Mouse (Mus musculus) cerebellum, postnatal 14 days (tissue): Measurements from ENCODE around the gene Tcf25.

Experiments
- DNase-seq, 2 experiments: peaks; one replicate each; pipeline ENCODE4 v3.0.0; 2021; ENCODE audit warnings: mixed read lengths in 2 of 2

The Tcf25 gene

DNA sequence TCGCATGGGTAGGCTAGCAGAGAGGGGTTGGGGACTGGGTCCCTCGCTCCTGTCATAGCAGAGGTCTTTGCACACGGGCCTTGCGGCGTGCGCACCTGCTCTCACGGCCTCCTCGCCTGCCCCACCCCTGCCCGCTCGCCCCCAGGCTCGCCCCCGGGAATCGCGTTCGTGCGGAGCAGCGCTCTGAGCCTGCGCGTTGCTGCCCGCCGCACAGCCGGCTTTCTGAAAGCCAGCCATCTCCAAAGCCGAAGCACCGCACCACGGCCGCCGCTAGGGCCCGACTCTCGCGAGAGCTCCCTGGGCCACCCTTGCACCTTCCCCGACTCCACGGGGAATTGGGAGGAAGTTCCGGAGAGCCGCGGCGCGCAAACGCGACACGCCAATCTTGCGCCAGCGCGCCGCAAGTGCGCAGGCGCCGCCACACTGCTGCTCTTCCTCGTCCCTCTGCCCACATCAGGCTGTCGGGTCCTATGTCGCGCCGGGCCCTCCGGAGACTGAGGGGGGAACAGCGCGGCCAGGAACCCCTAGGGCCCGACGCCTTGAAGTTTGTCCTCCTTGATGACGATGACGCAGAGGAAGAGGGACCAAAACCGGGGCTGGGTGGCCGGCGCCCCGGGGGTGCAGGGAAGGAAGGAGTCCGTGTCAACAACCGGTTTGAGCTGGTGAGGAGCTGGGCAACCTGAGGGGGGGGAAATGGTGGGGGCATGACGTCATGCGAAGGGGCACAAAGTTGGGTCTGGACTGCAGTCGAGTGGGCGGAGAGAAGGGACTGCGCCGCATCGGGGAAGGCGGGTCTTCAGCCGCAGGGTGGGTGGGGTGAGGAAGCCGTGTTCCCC, at the start of gene Tcf25:
Tcf25 (plus strand) TSS at position 351 of the 836 bp plus-strand sequence.
- peak; percentile 97 to 98 for DNase-seq

DNA sequence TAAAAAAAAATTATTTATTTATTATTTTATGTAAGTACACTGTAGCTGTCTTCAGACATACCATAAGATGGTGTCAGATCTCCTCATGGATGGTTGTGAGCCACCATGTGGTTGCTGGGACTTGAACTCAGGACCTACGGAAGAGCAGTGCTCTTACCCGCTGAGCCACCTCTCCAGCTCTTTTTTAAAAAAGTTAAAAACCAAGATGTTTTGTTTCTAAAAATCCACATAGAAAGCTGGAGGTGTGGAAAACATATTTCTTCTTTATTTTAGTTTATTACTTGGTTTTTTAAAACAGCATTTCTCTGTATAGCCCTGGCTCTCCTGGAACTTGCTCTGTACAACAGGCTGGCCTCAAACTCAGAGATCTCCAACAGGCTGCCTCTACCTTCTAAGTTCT, 45.0 kb upstream of the Tcf25 start:
- no peak for DNase-seq

DNA sequence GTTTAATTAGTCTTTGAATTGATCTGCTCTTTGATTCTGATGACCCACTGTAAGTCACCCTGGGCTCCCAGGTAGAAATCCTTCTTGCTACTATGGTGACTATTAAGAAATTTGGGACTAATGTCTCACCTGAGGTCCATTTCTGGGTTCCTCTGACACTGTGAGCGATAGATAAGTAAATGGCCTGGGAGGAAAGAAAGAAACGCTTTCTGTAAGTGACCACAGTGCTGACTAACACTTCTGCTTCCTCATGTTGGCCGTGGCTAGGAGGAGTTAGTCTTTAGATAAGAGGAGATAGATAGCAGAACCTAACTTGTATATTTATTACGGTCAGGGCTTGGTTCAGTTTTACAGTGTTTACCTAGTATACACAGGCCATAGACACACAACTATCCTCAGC, 44.2 kb upstream of the Tcf25 start:
- DNase-seq = no peak

DNA sequence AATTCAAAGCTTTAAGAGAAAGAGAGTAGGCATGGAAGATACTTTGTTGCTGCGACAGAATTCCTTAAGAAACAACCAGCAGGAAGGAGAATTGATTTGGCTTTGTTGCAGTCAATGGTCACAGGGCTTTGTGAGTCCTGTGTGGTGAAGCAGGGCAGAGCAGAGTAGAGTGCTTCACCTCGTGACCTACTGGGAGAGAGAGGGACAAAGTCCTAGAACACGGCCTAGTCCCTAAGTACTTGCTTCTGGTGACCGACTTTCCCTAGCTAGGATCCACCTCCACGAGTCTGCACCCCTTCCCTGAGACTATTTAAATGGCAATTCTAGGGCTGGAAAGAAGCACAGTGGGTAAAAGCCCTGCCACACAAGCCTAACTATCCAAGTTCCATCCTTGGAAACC, 43.6 kb upstream of the Tcf25 start:
- no peak for DNase-seq

DNA sequence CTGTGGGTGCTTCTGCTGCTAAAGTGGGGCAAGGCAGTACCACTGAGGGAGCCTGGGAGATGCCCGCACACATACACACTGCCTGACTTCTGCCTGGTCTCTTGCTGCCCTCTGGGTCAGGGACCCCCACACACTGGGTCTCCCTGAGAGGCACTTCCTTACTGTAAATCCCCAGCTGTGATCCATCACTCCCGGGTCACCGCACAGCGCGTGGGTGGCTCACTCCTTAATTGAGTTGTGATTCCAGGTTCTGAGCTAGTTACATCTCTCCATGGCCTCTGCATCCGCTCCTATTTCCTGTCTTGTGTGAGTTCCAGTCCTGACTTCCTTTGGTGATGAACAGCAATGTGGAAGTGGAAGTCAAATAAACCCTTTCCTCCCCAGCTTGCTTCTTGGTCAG, 42.9 kb upstream of the Tcf25 start:
- no peak for DNase-seq

DNA sequence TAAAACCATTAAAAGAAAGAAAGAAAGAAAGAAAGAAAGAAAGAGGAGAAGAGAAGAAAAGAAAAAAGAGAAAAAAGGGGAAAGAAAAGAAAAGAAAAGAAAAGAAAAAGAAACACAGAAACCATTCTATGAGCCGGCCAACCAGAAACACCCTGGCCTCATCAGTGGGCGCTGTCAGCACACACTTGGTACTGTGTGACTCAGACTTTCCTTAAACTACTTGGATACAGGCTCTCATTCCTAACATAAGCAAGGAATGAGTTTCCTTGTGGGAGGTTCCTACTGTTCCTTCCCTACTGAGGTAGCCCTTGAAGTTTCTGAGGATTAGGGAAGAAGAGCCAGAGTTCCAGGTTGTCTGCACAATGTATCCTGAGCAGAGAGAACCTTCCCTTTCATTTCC, 42.3 kb upstream of the Tcf25 start:
- no peak for DNase-seq

DNA sequence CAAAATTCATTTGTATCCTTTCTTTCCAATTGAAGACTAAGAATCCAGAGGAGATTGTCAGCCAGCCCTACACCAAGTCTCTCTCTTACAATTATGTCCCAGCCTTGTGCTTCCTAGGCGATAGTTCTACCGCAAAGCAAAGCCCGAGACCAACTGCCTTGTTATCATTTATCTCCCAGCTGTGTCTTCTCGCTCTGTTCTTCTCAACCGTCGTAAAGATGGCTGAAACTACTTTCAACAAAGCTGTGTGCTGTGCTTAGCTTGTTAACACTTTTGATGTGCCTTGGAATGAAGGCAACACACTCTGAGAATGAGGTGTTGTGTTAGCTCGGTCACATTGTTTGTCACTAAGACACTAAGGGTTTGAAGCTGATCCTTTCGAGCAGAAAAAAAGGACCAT, 41.7 kb upstream of the Tcf25 start:
- DNase-seq = no peak

DNA sequence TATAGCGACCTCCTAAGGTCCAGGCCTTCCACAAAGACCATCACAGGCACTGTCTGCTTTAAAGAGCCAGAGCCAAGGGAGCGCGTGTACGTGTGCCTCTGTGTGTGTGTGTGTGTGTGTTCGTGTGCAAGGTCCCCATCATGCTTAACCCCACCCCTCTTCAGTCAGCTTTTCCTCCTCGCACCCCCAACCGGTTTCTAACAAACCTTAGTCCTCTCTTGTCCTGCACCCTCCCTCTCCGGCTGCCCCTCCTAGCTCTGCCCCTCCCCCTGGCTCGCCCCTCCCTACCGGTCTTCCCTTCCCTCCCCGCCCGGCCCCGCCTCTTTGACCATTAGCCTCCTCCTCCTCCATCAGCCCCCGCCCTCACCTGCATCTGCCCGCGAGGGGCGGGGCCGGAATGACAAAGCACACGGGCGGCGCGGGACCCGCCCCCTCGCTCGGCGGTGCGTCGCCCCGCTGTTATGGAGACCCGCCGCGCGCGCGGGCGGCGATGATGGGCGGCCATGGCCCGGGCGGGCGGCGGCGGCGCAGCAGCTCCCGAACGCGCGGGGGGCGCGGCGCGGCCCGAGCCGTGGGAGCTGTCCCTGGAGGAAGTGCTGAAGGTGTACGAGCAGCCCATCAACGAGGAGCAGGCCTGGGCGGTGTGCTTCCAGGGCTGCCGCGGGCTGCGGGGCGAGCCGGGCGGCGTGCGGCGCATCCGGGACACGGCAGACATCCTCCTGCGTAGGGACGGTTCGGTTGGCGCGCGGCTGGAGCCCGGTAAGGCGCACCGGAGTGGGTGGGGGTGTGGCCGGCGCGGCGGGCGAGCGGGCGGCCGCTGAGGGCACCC, 41.1 kb upstream of the Tcf25 start, which contains the start of gene Spire2:
Spire2 (plus strand) TSS at position 452 of the 829 bp plus-strand sequence.
- peak; percentile 86 for DNase-seq

DNA sequence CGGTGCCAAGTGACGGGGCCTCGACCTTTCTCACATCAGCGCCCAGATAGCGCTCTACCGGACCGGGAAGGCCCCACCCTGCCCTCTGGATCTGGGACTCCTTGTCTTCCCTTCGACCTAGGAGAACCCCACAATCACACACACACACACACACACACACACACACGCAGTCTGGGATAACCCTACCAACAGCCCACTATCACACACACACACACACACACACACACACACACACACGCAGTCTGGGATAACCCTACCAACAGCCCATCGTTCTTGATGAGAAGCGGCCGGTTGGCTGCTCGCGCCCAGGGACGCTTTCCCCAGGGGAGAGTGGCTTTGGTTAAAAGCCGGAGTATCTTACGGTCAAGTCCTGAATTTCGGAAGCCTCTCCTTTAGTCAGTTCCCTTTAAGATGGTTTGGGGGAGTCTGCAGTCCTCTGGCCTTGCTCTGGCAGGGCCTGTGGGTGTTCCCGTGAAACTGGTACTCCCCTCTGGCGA, 40.4 kb upstream of the Tcf25 start:
- DNase-seq = peak in 1 of 2 experiments; percentile 59

DNA sequence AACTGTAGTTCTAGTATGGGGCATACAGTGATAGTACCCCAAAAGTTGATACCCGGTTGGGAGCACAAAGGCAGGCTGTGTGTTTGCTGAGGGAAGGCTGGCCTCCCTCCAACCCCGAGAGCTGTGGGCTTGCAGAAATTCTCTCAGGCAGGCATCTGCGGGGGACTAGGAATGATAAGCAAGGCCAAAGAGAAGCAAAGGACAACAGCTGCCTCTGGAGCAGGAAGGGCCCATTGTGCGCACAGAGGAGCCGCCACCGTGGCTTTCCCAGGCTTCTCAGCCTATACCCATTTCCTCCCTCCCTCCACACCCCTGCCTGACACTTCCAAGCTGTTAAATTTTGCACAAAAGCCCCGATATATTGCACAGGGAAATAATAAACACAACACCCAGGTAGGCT, 39.7 kb upstream of the Tcf25 start:
- peak; percentile 25 to 35 for DNase-seq

DNA sequence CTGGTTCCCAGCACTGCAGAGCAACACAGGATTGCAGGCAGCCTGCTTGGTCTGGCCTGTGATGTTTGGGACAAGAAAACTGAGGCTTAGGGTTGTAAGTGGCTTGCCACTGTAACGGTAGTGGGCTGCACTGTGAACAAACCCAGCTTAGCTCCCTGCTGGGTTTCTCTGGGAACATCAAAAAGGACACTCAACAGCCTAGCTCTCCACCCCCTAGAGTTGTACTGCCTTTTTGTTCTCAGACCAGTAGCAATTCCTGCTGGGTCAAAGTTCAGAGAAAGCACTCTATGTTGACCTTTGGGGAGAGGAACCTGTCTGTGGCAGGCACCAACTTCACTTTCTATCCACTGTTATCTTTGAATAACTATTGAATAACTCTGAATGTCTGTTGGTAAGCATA, 39.1 kb upstream of the Tcf25 start:
- DNase-seq = no peak

DNA sequence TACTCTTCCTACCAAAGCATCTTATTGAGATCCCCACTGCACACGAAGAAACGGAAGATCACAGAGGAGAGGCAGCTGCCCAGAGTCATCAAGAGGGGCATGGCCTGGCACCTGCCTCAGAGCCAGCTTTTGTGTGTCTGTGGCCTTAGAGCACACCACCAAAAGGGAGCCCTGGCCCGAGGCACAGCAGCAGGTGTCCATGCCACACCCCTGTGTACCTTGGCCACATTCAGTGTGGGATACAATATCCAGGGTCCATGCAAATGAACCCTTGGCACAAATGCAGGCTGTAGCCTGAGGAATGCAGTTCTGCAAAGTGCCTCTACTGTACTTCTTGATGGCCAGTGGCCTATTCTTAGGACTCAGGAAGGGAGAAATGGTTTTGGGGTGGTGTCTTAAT, 36.1 kb upstream of the Tcf25 start:
- DNase-seq = no peak

DNA sequence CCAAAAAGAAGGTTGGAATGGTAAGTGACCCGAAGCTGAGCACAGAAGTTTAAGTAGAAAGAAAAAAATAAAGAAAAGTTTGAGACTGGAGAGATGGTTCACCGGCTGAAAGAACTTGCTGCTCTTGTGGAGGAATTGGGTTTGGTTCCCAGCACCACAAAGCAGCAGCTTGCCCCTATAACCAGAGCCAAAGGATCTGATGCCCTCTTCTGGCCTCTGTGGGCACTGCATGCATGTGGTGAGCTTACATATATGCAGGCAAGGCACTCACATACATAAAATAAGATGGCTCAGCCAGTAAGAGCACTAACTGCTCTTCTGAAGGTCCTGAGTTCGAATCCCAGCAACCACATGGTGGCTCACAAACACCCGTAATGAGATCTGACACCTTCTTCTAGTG, 33.5 kb upstream of the Tcf25 start:
- DNase-seq = peak in 1 of 2 experiments; percentile 31

DNA sequence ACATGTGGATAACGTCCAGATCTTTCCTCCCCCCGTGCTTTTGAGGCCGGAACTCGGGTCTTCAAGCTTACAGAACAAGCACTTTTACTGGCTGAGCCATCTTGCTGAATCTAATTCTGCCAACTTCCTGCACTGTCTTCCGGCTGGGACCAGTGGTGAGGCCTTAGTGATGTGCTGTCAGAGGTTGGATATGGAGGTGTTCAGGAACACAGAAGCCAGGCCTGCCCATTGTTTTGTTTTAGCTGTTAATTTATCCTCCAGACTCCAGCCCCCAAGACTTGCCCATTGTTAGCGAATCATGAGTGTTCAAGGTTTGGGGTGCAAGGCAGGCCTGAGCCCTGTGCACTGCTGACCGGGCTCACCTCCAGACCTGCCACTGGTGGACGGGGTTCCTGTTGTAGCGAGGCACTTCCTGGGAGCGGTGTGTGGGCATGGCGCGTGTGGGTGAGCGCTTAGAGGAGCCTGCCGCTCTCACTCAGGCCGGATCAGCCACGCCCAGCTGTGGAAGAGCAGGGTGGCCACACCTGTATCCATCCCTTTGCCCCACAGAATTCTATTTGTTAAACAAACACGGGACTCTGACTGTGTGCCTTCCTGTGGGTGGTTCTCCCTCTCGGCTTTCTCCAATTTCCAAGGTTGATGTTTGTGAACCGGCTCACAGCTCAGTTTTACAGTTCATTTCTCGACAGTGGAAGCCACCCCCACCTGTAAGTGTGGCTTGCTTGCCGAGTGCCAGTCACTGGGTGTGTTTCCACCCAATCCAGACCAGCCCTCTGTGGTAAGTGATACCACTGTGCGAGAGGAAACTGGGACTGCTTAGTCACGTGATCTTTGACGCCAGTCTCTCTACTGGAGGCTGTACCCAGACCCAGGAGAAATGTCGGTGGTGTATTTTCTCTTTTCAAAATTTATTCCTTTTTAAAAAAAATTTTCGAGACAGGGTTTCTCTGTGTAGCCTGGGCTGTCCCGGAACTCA, 32.2 kb upstream of the Tcf25 start:
- DNase-seq = no peak

DNA sequence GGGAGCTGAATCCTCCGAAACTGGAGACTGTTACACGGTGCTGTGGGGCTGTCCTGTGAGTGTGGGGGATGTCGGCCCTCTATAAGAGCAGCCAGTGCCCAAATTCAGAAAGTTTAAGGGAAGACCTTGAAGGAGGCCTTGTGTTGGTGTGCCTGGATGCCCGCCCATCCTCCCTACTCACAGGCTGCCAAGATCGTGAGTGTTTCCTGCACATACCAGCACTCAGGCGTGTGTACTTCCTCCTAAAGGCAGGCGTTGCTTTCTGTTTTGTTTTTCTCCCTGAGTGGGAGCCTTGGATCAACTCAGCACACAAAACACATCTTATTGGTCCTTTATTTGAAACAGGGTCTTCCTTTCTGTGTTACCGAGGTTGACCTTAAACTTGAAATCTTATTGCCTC, 31.3 kb upstream of the Tcf25 start:
- no peak for DNase-seq

DNA sequence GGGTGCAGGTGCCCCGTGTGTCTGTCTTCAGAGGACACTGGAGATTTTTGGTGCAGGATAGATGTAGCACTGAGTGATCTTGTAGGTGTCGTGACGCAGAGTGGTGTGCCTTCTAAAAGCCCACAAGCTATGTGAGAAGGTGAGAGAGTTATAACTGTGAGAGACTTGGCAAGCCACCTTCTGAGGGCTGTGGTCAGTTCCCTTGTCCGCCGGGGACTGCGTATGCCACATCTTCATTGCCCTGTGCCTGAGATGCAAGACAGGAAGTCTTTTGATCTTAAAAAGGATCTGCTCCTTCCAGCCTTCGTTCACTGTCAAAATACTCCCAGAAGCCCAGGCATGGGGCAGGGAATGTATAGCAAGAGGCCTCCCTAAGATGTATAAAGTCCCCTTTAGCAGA, 30.6 kb upstream of the Tcf25 start:
- DNase-seq = no peak

DNA sequence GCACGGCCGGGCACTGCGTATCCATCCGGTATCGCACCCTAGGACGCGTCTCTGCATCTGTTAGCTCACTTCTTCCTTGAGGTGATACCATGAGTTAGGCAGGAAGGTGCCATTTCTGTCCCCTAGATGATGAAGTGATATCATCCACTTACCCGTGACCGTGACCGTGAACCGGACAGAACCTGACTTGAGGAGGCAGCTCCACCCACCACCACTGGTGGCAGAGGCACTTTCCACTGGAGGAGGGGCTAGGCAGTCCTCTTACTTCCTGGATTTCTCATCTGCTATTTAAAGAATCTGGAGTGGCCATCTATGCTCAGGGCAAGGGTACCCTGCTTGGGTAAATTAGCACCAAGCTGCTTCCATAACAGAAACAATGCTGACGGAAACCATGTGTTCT, 30.1 kb upstream of the Tcf25 start:
- no peak for DNase-seq

DNA sequence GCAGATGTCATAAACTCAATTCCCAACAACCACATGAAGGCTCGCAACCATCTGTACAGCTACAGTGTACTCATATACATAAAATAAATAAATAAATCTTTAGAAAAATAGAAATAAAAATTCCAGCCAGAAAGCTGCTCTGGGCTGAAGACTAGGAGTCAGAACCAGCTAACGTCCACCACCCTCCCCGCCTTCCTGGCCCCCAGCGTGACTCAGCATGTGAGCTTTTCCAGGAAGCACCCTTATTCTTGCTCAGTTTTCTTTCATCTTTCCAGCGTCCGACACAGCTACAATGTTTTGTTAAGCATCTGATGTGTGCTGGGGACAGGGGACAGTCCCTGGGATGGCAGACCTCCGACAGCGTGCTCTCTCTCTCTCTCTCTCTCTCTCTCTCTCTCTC, 28.4 kb upstream of the Tcf25 start:
- DNase-seq = no peak

DNA sequence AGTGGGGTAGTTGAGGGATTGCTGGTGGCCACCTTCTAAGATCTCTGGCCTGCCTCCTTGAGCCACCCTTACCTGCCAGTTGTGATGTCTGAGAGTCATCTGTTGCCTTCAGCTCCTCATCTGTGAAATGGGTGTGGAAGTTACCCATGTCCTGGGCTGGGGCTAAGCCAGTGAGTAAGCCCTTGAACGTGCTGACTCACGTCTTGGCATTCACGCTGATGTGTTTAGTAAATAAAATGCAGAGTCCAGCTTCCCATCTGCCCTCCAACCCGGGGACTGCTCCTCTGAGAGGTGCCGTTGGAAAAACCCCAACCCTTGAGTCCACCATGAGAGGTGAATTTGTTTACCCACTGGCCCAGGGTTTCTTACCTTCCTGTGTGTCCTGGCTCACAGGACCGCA, 27.7 kb upstream of the Tcf25 start:
- no peak for DNase-seq

DNA sequence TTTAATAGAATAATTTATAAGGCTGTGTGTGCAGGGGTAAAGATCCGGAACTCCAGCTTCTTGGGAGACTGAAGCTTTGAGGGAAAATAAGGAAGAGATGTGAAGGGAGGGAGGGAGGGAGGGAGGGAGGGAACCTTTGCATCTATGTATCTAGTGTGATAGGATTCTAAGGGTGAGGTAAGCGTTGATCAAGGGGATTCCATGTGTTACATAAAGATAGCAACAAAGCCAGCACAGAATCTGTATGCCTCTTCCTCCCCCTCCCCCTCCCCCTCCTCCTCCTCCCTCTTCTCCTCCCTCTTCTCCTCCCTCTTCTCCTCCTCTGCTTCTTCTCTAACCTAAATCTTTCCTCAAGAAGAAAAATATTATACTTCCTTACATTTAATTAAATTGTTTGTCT, 26.3 kb upstream of the Tcf25 start:
- no peak for DNase-seq

DNA sequence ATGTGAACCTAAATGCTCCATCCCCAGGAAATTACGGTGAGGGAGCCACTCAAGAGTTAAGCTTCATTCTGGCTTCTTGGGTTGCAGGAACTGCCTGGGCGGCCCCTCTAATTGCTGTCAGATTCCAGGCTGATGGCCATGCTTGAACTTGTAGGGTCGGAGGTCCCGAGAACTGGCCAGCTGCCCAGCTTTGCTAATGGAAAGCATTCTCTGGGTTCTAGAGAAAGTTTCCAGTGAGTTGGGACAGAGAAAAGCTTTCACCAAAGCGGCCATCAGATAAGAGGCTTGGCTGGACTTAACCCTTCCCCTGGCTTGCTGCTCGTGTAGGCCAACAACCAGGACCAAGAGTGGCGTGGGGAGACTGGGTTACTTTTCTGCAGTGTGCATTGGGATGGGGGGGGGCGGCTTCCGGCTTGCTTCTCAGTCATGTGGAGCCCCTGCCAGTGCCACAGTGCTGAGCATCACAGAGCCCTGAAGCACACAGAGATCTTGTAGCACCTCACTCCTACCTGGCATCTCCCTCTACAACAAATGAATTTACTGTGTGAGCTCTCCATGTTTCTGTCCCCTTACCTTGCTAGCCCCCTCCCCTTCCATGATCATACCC, 25.2 kb upstream of the Tcf25 start:
- DNase-seq = peak in 1 of 2 experiments; percentile 33

DNA sequence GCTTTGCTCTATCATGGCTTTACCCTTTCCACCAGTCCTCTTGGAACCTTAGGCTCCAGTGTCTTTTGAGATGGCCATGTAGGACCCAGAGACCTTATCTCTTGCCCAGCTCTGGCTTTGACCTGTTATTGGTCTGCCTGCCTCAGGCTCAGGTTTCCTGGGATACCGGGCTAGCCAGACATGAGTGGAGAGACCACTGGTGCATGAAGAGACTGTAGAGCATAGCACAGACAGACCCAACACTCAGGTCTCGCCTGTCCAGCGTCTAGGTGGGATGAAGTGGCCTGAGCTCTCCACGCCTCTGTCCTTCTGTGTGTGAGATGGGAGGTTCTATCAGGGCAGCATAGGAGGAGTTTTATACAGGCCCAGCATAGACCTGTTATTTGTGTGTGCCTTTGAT, 24.5 kb upstream of the Tcf25 start:
- no peak for DNase-seq
